Mouse (Mus musculus) heart, postnatal 14 days (tissue): ENCODE results near the gene Atp13a1. TPM values are rescaled to one million over a fixed set of nuclear protein-coding genes. Genes with fewer than 3 reads are reported as not detected.
A peak's percentile ranks its signal among the peaks of the same experiment; 100 is the strongest.

ENCODE experiments used
- DNase-seq, 2 experiments: peaks; one replicate each; pipeline ENCODE4 v3.0.0; 2021 to 2022
- intact Hi-C: fragments of 180-260 bp; cut with DNase I; formaldehyde crosslinking; loops from one replicate; pipeline ENCODE4 v1.15.1; 2025
- long read RNA-seq, 2 experiments: library from polyadenylated mRNA; stranded (forward); transcript quantifications; one replicate each; pipeline ENCODE4 v2.0.0; 2021
- total RNA-seq, 2 experiments: library from RNA; stranded (reverse); gene quantifications; 2 replicates each; pipeline ENCODE4 v1.2.3; 2021

Gene Atp13a1
- 10 to 100 TPM; 17.8 to 19.3 TPM for total RNA-seq
- long read RNA-seq, experiment 1, transcript Atp13a1-201 (26 exons, 3,915 nt), result major isoform, 24 of 35 reads
- long read RNA-seq, experiment 1, partial matches to known transcripts, result 7 of 35 reads
- long read RNA-seq, experiment 1, other reads (novel, unspliced or antisense), result 4 of 35 reads
- long read RNA-seq, experiment 2, transcript Atp13a1-201 (26 exons, 3,915 nt), result major isoform, 30 of 40 reads
- long read RNA-seq, experiment 2, partial matches to known transcripts, result 1 of 40 reads
- long read RNA-seq, experiment 2, other reads (novel, unspliced or antisense), result 9 of 40 reads

DNA sequence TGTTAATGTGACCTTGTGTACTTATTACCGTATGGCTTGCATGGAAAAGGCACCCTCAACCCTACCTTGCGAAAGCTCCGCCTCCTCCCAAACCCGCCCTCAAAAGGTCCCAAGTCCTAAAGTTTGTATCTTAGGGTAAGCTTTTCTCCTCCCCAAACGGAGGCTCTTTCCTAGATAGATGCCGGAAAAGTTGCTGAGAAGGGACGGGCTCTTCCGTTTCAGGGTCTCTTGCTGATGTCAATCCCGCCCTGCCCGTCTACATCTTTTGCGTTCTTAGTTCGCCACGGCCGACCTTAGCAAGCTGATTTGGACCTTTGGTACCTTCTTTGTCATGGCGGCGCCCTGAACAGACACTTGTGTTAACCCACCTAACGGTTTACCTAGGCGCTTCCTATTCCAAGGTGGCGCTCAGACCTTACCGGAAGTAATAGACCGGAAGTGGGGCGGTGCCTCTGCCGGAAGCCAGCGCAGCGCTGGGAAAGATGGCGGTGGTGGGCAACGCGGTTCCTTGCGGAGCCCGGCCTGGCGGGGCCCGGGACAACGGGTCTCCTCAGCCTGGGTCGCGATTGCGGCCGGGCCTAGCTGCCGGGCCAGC is at the start of gene Atp13a1, which contains the start of gene Zfp866:
TSS of gene Atp13a1 (plus strand) at position 391 of the 595 bp plus-strand sequence.
TSS of gene Zfp866 (minus strand) at position 406 of the 595 bp plus-strand sequence.
- DNase-seq, result peak; percentile 86 to 92
- intact Hi-C loops, result loop anchor here (5.0 kb wide), 1 partner anchor 74 kb away; no protein-coding TSS in a partner anchor

DNA sequence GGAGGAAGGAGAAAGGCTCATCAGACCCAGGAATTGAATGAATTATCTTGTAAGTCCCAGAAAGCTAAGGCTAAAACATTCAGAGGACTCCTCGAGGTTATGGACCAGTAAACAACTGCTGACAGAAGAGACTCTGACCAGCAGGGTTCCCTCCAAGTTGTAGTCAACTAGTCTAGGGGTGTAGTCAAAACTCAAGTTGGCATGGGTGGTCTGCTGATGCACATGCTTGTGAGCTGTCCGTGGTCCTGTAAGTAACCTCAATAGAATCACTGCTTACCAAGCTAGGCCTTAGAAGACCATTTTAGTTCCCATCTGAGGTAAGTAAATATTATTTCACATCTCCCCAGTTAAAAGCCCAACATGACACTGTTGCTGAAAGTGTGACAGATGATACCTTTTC is 49.7 kb upstream of the Atp13a1 start:
- intact Hi-C loops, result no loop called here
- no peak for DNase-seq

DNA sequence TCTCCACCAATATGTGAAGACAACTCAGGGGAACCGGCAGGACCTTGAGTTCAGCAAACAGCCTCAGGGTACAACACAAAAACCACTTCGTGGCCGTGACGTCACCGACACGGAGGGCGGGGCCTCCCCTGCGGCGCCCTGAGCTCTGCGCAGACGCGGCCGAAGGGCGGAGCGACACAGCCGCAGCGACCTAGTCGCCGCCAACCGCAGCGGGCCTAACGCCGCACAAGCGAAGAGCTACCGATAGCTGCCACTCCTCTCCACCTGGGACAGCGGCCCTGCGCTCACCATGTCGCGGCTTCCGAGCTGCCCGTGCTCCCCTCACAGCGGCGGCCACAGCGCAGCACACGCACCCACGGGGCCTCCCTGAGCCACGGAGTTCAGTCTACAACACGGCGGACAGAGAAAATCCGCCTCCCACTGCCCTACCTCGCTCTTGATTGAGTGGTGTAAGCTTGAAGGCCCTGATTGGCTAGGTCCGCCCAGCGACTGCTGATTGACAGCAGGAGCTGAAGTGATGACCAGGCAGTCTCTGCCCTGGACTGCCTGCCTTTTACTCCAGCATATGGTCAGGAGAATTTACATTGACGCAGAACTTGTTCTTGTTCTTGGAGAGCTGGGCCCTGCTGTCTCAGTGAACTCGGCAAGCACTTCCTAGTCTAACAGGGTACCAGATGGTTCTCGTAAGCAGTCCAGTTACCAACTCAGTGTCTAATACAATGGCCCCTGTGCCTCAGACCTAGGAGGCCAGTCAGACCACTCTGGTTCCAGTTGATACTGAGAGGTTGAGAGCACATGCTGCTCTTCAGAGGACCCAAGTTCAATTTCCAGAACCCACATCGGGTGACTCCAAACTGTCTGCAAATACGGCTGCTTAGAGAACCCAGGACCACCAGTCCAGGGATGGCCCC is 41.2 kb upstream of the Atp13a1 start, which contains the start of gene Zfp963:
TSS of gene Zfp963 (minus strand) at position 427 of the 911 bp plus-strand sequence.
- intact Hi-C loops, result no loop called here
- DNase-seq, result peak; percentile 97 to 98

DNA sequence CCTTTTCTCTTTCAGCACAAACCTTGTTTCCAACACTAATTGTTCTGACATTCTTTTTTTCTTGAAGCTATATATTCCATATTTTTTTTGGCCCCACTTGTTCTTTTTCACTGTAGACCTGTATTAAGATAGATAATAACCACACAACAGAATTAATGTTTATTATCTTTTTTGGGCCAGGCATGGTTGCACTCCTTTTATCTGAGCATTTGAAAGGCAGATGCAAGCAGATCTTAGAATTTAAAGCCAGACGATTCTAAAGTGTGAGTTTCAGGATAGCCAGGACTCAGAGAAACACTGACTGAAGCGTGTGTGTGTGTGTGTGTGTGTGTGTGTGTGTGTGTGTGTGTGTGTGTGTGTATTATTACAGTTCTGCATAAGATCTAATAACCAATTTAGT is 38.5 kb upstream of the Atp13a1 start:
- intact Hi-C loops, result no loop called here
- DNase-seq, result no peak

DNA sequence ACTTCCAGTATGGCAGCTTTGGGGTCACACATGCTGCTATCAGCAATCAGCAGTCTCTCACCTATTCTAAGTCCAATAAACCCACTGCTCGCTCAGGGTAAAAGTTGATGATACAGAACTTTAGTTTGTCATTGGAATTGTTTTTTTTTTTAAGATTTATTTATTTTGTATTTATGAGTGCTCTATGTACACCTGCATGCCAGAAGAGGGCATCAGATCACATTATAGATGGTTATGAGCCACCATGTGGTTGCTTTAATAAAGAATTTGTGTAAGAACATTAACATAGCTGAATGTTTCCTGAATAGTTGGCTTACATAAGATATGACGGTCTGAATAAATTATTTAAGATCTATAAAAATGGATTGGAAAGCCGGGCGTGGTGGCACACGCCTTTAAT is 32.6 kb upstream of the Atp13a1 start:
- no peak for DNase-seq
- intact Hi-C loops, result no loop called here

DNA sequence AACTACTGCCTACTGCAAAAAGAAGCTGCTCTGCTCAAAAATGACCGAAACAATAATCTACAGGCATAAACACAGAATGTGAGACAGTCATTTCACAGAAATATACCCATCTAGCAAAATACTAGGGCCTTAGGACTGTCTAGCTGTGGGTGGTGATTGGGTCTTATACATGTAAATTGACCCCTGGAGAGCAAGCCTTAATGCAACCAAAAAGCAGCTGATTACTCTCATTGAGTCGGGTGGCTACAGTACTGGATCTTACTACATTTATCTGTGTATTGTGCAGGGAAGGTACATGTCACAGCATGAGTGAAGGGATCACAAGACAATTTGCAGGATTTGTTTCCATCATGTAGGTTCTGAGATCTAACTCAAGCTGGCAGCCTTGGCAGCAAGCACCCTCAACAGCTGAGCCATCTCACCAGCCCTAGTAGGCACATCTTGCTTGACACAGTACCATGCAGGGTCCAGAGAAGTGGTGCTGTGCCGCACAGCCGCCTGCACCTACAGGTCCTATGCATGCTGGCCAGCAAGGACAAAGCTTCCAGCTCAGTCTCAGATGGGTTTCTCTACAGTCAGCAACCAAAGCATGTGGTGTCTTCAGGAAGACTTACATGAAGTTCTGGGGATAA is 29.0 kb upstream of the Atp13a1 start:
- DNase-seq, result no peak
- intact Hi-C loops, result no loop called here

DNA sequence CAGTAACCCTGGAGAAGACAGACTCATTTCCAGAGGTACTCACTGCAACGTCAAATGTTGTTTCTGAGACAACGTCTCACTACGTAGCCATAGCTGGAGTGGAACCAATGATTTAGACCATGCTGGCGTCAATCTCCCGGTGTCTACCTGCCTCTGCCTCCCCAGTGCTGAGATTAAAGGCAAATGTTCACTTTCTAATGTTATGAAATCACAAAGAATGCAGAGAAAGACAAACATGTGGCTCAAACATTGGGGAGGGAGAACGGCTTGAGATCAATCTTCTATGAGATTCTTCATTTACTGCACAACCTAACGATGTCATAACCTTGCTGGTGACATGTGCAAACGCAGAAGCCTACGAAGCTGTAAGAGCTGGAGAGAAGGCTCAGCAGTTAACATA is 19.7 kb upstream of the Atp13a1 start:
- DNase-seq, result no peak
- intact Hi-C loops, result no loop called here

DNA sequence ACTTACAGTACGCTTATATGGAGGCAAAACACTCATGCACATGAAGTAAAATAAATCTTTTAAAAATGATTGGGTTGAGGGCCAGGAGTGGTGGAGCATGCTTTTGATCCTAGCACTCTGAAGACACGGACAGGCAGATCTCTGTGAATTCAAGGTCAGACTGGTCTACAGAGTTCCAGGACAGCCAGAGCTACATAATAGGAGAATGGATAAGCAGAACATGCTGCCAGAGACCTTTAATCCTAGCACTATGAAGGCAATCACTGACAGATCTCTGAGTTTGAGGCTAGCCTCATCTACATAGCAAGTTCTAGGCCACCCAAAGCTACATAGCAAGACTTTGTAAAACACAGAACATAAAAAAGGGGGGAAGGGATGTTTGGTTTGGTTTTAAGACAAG is 18.9 kb upstream of the Atp13a1 start:
- intact Hi-C loops, result no loop called here

DNA sequence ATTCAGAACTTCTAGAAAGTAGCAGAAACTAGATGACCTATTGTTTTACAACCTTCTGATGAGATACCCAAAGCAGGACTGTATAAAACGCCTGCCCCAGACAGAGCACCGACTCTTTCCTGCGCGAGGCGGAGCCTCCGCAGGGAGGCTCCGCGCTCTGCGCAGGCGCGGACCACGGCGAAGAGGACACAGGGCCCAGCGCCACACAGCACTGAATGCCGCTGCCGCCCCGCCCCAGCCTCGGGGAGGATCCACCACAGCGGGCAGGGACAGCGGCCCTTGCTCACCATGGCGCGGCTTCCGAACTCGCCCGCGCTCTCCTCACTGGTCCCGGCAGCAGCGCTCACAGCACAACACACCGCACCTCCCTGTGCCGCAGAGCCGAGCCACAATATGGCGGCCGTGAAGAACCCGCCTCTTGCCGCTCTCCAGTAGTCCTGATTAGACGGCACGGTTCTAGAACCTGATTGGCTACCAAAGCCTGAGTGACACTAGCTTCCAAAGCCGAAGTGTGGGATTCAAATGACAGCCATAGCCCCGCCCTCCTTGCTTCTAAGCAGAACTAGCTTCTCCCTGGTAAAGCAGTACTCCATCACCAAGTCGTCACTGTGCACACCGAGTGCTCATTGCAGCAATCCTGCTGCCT is 16.3 kb upstream of the Atp13a1 start, which contains the start of gene Gm20422:
TSS of gene Gm20422 (minus strand) at position 384 of the 646 bp plus-strand sequence.
- intact Hi-C loops, result no loop called here
- DNase-seq, result peak; percentile 86 to 90

More for the DNA sequence above, 18.9 kb upstream of the Atp13a1 start:
- DNase-seq, result no peak

DNA sequence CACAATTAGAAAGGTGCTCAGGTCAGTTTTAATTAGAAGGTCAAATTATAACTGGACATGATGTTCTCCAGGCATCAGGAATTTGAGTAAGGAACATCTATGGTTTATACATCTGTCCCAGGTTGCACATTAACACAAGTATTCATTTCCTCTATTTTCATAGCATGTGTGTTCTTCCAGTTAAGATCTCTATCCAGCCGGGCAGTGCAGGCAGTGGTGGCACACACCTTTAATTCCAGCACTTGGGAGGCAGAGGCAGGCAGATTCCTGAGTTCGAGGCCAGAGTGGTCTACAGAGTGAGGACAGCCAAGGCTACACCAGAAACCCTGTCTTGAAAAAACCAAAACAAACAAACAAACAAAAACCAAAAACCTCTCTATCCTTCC is 15.8 kb upstream of the Atp13a1 start:
- intact Hi-C loops, result no loop called here
- no peak for DNase-seq

DNA sequence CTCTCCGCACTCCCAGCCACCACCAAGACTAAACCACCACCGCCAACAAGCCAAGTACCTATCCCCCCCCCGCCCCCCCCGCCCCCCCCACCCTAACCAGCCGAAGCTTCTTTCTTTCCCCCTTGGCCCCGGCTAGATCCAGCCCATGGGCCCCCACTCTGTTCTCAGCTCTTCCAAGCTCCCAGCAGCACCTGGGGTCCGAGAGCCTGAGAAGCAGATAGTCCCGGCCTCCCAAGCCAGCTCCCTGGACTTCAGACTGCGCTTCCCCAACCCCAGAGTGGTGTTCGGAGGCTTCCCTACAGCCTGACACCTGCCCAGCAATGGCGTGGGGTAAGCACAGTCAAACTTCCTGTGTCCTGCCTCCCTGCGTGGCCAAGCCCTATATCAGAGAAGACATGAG is 13.9 kb upstream of the Atp13a1 start:
- intact Hi-C loops, result no loop called here

DNA sequence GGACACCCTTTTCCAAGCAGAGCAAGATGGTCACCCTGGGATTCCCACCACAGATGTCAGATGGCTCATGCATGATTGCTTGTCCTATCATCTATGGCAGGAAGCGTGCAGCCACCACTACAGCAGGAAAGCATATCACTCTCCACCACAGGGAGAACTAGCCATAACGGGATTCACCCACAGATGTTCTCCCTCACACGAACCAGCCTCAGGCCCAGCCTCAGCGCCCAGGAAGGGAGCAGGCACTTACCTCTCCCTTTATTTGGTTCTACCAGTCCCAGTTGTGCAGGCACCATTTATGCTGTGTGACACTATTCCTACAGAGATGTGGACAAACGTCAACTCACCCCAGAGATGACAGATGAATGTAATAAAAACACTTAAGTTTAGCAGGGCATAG is 1.9 kb upstream of the Atp13a1 start:
- DNase-seq, result no peak
- intact Hi-C loops, result no loop called here

More for the DNA sequence above, 13.9 kb upstream of the Atp13a1 start:
- no peak for DNase-seq

DNA sequence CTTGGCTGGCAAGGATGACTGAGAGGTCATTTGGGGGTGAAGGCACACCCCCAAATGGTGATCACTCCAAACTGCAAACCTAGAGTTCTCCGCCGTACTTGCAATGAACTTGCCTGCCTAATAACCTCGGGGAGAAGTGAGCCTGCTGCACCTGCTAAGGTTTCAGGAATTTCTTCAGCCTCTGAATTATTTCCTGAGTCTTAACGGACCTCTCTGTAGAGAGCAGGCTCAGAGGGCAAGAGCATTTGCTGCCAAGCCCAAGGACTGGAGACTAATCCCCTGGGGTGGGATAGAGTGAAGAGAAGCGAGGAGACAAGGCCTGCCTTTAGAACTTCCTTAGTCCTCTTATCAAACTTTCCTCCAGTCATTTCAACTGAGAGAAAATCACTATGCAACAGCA is 1.2 kb upstream of the Atp13a1 start:
- DNase-seq, result no peak
- intact Hi-C loops, result loop anchor here (5.0 kb wide), 1 partner anchor 72 kb away; no protein-coding TSS in a partner anchor

DNA sequence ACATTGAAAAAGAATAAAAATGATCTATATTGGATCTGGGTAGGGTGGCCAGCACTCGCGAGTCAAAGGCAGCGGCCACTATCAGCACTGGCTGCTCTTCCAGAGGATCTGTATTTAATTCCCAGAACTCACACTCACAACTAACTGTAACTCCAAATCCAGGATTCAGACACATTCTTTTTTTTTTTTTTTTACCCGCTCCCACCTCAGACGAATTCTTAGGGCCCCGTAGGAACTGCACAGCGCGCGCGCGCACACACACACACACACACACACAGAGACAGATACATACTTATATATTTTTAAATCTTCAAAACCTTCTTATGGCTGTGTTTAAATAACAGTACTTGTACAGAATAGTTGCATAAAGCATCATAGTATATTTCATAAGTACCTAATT is 599 bp upstream of the Atp13a1 start:
- no peak for DNase-seq
- intact Hi-C loops, result loop anchor here (5.0 kb wide), 1 partner anchor 73 kb away; no protein-coding TSS in a partner anchor

DNA sequence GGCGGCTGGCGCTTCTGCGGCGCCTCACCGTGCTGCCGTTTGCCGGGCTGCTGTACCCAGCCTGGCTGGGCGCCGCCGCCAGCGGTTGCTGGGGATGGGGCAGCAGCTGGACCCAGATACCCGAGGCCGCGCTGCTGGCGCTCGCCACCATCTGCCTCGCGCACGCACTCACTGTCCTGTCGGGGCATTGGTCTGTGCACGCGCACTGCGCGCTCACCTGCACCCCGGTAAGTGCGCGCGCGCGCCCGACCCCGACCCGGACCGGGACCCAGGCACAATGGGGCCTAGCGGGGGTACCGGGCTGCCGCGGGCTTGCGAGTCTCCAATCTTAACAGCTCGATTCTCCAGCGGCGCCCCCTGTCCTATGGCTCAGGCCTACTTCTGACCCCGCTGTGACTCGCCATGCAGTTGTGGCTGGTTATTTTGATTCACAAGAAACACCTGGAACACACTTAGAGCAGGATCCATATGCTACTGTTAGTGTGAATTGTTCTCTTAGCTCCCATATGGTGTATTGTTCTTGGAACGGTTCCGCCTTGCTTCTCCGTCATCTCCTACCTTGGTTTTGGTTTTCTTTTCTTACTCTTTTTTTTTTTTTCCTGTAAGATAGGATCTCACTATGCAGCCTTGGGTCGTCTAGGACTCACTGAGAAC is 579 bp downstream of the Atp13a1 start:
- DNase-seq, result no peak
- intact Hi-C loops, result loop anchor here (5.0 kb wide), 1 partner anchor 74 kb away; no protein-coding TSS in a partner anchor

DNA sequence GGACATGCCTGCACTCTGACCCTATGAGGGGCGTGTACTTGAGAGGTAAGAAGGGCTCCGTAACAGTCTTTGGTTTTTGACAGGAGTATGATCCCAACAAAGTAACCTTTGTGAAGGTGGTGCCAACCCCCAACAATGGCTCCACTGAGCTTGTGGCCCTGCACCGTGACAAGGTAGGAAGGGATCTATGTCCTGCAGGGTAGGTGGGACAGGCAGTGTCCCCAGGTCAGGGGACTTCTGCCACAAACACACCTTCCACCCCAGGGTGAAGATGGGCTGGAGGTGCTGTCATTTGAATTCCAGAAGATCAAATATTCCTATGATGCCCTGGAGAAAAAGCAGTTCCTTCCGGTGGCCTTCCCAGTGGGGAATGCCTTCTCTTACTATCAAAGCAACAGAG is 2.7 kb downstream of the Atp13a1 start:
- intact Hi-C loops, result loop anchor here (5.0 kb wide), 1 partner anchor 76 kb away; no protein-coding TSS in a partner anchor
- no peak for DNase-seq

DNA sequence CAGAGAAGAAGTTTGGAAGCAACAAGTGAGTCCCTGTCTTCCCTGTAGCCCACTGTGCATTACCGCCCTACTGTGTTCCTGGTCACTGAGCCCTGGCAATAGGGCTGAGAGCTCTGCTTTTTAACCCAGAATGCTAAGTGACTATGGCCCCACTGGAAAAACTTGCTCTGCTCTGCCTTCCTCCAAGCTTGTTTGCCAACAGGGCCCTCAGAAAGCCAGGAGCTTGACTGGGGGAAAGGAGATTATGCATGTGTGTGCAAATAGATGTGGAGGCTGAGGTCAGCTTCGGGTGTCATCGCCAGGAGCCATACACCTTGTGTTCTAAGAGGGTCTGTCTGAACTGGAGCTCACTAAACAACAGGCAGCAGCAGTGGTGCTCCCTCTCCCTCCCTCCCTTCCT is 3.1 kb downstream of the Atp13a1 start:
- intact Hi-C loops, result loop anchor here (5.0 kb wide), 1 partner anchor 77 kb away; no protein-coding TSS in a partner anchor
- DNase-seq, result no peak

DNA sequence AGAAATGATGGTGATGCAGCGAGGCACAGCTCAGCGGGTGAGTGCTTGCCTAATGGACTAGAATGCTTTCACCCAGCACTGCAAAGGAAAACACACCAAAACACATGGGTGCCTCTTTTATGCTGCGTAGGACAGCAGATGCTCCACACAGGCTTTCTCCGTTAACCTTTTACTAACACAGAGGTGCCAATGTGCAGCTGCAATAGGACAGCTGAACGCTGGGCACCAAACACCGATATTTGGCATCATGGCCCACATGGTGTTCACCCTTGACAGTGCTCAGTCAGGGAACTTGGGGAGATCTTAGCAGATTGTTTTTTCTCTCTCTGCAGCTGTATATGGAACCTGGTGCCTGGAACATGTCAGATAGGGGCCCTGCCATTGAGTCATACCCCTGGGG is 3.9 kb downstream of the Atp13a1 start:
- intact Hi-C loops, result loop anchor here (5.0 kb wide), 1 partner anchor 78 kb away; no protein-coding TSS in a partner anchor

DNA sequence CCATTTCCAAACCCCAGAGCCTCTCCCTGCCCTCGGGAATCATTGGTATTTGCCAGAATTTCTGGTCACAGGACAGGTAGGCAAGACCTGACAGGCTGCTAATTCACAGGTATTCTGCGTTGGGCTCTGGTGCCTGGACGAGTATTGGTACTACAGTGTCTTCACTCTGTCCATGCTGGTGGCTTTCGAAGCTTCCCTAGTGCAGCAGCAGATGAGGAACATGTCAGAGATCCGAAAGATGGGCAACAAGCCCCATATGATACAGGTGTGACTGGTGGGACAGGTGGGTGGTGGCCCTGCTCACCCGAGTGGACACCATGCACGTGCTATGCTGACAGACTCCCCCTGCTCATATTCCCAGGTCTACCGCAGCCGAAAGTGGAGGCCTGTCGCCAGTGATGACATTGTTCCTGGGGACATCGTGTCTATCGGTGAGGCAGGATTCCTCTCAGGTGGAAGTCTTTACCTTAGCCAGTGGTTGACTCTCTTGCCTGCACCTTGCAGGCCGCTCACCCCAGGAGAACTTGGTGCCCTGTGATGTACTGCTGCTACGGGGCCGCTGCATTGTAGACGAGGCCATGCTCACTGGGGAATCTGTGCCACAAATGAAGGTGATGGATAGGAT is 5.9 kb downstream of the Atp13a1 start:
- no peak for DNase-seq
- intact Hi-C loops, result no loop called here

More for the DNA sequence above, 3.9 kb downstream of the Atp13a1 start:
- no peak for DNase-seq
